Mouse (Mus musculus): Measurements from ENCODE around the gene Ahcyl1.
A peak's percentile ranks its signal among the peaks of the same experiment; 100 is the strongest.

Ahcyl1 gene

GRCm38 (mm10) chr3:107714276-107714933 is 18.0 kb upstream of the Ahcyl1 start:
- TF ChIP-seq GATA4 (IDR thresholded peaks at IDR 0.05; ENCODE audit: insufficient replicate concordance, low read length): no peak

DNA sequence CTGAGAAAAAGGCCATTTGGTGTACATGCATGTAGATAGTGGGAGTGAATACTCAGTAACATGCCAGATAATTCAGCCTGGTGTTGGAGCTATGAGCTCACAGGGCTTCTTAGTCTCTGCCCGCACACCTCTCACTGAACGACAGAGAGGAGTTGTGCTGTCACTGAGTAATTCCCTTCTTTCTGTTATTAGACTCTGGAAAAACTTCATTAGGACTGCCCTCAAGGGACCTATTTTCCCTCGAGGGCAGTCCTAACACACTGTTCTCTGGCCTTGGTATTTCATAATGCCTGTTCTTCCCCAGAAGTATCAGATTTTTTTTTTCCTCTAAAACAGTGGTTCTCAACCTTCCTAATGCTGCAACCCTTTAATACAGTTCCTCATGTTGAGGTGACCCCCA is 15.7 kb upstream of the Ahcyl1 start:
- no peak for TF ChIP-seq GATA4 (IDR thresholded peaks at IDR 0.05; ENCODE audit: insufficient replicate concordance, low read length)

- no peak for TF ChIP-seq GATA4 (IDR thresholded peaks at IDR 0.05; ENCODE audit: insufficient replicate concordance, low read length)
These were observed 12.8 kb upstream of the Ahcyl1 start for GRCm38 (mm10) chr3:107709156-107709555.

DNA sequence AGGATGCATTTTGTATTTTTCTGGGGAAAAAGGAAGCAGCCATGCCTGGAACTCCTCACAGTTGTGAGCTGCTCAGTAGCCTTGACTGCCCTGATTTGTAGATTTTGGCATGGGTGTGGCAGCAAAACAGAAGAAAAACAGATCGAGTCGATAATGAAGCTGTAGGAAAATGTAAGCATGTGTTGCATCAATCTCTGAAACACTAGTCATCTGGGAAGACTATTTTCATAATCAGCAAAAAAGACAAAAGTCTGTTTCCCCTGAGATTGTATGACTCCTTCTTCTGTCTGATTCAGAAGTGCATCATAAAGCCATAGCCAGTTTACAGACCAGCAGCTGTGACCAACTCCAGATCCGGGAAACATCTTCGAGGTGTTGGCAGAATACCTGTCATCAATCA is 10.9 kb upstream of the Ahcyl1 start:
- TF ChIP-seq GATA4 (IDR thresholded peaks at IDR 0.05; ENCODE audit: insufficient replicate concordance, low read length): no peak

DNA sequence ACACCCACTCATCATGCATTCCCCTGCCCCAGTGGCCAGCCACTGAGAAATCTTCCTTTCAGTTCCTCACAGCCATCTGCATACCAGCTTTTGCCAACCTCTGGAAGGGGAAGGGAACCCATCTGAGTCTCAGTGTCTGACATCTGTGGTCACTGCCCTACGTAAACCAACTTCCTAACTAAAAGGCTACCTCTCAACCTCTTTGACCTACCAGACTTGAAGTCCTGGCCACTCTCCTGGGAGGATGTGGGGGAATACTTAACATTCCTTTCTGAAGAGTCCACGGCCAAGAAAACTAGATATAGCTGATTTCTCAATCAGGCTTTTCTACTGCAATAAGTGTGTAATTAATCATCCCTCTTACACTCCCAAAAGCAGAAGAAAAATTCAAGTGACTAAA is 9.8 kb upstream of the Ahcyl1 start:
- TF ChIP-seq GATA4 (IDR thresholded peaks at IDR 0.05; ENCODE audit: insufficient replicate concordance, low read length): no peak

DNA sequence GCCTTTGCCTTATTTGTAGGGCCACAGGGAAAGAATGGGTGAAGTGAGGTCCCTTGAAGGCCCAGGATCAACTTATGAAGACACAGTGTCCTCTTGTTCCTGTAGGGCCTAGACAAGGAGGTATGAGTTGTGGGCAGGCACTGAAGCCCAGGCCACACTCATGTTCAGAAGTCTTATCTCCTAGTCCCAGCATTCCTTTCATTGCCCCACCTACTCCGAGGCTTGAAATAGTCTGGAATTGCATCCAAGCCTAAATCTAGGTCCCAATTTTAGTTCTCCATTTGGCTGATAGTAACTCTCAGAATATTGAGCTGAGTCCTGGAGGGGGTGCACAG is 8.0 kb upstream of the Ahcyl1 start:
- no peak for TF ChIP-seq GATA4 (IDR thresholded peaks at IDR 0.05; ENCODE audit: insufficient replicate concordance, low read length)

- TF ChIP-seq GATA4 (IDR thresholded peaks at IDR 0.05; ENCODE audit: insufficient replicate concordance, low read length): no peak
These were observed 7.5 kb upstream of the Ahcyl1 start for GRCm38 (mm10) chr3:107703675-107704370.

- no peak for TF ChIP-seq GATA4 (IDR thresholded peaks at IDR 0.05; ENCODE audit: insufficient replicate concordance, low read length)
These were observed 5.5 kb upstream of the Ahcyl1 start for GRCm38 (mm10) chr3:107701767-107702394.

- no peak for TF ChIP-seq GATA4 (IDR thresholded peaks at IDR 0.05; ENCODE audit: insufficient replicate concordance, low read length)
These were observed 4.3 kb upstream of the Ahcyl1 start for GRCm38 (mm10) chr3:107700625-107701024.

DNA sequence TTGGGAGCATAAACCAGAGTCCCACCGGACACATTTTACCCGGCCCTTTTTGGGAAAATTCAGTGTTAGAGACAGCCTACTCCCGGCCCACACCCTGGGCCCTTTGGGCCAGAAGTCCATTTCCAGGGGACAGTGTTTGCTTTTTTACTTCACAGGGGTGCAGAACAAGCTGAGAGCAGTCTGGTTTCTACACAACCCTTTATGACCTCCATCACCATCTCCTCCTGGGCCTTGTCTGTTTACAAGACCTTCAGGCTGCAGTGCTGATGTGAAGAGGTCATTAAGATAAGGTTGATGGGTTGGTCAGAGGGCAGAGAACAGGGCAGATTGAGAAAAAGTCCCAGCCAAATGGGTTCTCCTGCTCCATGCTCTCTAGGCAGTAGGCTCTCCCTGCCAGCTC is 550 bp upstream of the Ahcyl1 start:
- TF ChIP-seq GATA4 (IDR thresholded peaks at IDR 0.05; ENCODE audit: insufficient replicate concordance, low read length): peak; percentile 96; the same call in 1 of the 2 replicates

DNA sequence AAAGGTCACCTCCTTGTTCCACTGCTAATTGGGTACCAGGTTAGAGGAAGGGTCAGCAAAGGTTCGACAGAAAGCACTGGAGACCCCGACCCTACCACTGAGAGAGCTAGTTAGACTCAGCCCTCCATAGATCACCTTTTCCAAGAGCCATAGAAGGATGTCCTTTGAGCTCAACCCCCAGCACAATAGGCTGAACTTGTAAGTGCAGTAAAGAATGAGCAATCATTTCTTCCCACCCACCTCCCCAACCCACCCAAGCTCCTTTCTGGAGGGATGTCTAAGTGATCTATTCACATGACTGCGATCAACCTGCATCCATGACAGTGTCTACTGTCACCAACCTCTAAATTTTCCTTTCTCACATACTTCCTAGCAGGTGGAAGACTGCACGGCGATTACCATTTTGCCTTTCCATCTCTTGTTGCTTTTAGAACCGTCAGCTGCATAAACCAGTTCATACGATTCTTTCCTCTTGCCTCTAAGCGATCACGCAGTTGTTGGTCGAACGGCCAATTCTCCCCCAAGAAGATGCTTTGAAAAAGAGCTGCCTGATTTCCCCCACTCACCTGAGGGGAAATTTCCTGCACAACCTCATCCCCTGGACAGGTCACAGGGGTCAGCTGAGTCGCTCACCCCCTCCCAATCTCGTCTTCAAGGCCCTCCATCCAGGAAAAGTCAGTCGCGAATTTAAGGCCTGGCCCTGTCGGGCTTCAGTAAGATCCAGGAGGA is 977 bp downstream of the Ahcyl1 start:
- no peak for TF ChIP-seq GATA4 (IDR thresholded peaks at IDR 0.05; ENCODE audit: insufficient replicate concordance, low read length)

DNA sequence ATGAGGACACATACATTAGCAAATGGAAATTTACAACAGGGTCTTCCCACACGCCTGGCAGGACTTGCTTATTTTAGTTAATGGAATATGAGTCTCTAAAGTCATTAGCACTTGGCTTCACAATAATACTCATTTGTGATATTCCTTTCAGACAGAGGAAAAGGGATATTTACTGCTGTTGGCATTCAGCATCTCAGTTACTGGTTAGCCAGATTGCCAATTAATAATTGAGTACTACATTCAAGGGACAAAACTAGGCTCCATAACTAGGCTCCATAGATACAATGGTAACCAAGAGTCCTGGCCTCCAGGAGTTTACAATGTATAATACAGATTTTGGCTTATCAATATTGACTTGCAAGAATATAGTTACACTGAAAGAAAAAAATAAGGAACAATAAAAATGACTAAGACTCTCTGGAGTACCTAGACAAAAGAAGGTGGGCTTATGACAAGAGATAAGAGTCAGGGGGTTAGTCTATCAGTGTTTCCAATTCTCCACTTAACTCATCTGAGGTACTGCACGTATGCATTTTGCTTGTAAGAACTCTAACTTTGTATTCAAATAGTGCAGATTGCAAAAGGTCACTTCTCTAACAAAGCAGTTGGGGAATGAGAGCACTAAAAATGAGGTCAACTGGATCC is 2.0 kb downstream of the Ahcyl1 start:
- no peak for TF ChIP-seq GATA4 (IDR thresholded peaks at IDR 0.05; ENCODE audit: insufficient replicate concordance, low read length)

DNA sequence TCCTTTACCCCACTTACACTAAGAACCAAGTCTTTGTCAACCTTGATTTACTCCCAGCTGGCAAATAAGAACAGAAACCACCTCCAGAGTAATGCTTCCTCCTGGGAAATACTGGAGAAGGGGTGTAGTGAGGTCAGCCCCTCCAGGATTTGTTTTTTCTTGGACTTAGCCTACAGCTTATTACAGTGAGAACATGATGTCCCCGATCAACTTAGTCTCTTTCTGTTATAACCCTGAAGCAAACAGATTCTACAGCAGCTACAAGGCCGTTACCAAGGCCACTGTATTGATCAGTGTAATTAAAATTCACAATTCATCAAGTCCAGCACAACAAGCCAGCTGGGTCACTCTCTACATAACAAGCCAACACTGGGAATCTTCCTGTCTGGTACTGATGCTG is 6.0 kb downstream of the Ahcyl1 start:
- no peak for TF ChIP-seq GATA4 (IDR thresholded peaks at IDR 0.05; ENCODE audit: insufficient replicate concordance, low read length)

- no peak for TF ChIP-seq GATA4 (IDR thresholded peaks at IDR 0.05; ENCODE audit: insufficient replicate concordance, low read length)
These were observed 7.1 kb downstream of the Ahcyl1 start for GRCm38 (mm10) chr3:107689245-107689644.

GRCm38 (mm10) chr3:107688236-107688635 is 8.1 kb downstream of the Ahcyl1 start:
- TF ChIP-seq GATA4 (IDR thresholded peaks at IDR 0.05; ENCODE audit: insufficient replicate concordance, low read length): no peak
